Mouse (Mus musculus) liver, embryonic 15.5 days (tissue): Measurements from ENCODE around the gene Ccnt1. TPM values are rescaled to one million over a fixed set of nuclear protein-coding genes. Genes with fewer than 3 reads are reported as not detected.
"Not testable (repeated sequence)": the region's sequence is repeated elsewhere in the genome, so short reads cannot be mapped to it uniquely, and the experiment has no call there.

ENCODE experiments used
- ATAC-seq: fragments of 200-750 bp; cut with Nextera tagmentation; 2 replicates; pipeline ENCODE4 v1.8.0; 2017; ENCODE audit warnings: moderate number of reproducible peaks, mild to moderate bottlenecking, moderate library complexity; ENCODE audit not compliant: insufficient read depth
- H3K27ac ChIP-seq: fragments of 300-500 bp; sonication (generic); replicated peaks from 2 replicates; pipeline ENCODE4 v1.5.1; 2015; ENCODE audit warnings: mild to moderate bottlenecking, inconsistent platforms
- H3K27me3 ChIP-seq: fragments of 300-500 bp; sonication (generic); 2 replicates; pipeline ENCODE4 v1.6.1; 2015; ENCODE audit warnings: mild to moderate bottlenecking, inconsistent platforms
- H3K36me3 ChIP-seq: fragments of 300-500 bp; sonication (generic); replicated peaks from 2 replicates; pipeline ENCODE4 v1.6.1; 2015; ENCODE audit warnings: moderate library complexity, mild to moderate bottlenecking, inconsistent platforms
- H3K4me1 ChIP-seq: fragments of 300-500 bp; sonication (generic); replicated peaks from 2 replicates; pipeline ENCODE4 v1.6.1; 2015; ENCODE audit warnings: inconsistent platforms
- H3K4me2 ChIP-seq: fragments of 300-500 bp; sonication (generic); 2 replicates; pipeline ENCODE4 v1.6.1; 2015; ENCODE audit warnings: moderate library complexity, mild to moderate bottlenecking, inconsistent platforms
- H3K4me3 ChIP-seq: fragments of 300-500 bp; sonication (generic); replicated peaks from 2 replicates; pipeline ENCODE4 v1.5.1; 2015; ENCODE audit warnings: mild to moderate bottlenecking, inconsistent platforms
- H3K9ac ChIP-seq: fragments of 300-500 bp; sonication (generic); 2 replicates; pipeline ENCODE4 v1.6.1; 2015; ENCODE audit warnings: moderate library complexity, mild to moderate bottlenecking, inconsistent platforms
- H3K9me3 ChIP-seq: fragments of 300-500 bp; sonication (generic); replicated peaks from 2 replicates; pipeline ENCODE4 v1.6.1; 2016; ENCODE audit warnings: inconsistent platforms
- WGBS: fragments of 180-500 bp; shearing (Covaris S2); methylation state at CpG from one replicate; pipeline ENCODE4 v1.1.7; 2015; ENCODE audit warnings: mixed read lengths; ENCODE audit not compliant: insufficient replicate concordance; 5-methylcytosine and 5-hydroxymethylcytosine counted together
- polyA plus RNA-seq: library from polyadenylated mRNA; unstranded; fragments of >200 nt; fragmentation: Nextera tagmentation; extraction: Ambion mirVana; gene quantifications from 2 replicates; pipeline ENCODE4 v1.2.1, GENCODE M21; 2015

The Ccnt1 gene
- polyA plus RNA-seq, 1 experiment from 2014 or later, result 25.1 TPM

DNA sequence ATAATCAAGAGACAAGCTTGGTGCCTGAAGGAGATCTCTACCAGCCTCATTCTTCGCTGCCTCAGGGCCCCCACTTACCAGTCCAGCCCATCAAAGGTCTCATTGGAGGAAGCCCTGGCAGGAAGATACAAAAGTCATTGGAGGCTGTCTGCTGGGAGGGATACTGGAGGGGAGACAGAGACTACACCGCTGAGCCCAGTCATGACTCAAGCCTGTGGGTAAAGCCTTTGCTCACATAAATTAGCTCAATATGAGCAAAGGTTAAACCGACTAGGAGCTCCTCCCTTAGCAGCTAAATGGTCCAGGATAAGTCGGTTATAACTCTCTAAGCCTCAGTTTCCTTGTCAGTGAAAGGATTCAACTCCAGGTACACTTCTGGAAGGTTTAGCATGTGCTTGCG lies 24.3 kb upstream of the Ccnt1 start:
- H3K4me3 ChIP-seq, result no peak overlapping the region
- no peaks in the 10 kb centered on the region for H3K27me3 ChIP-seq
- H3K4me1 ChIP-seq, result peaks cover 24% of the 10 kb centered on the region
- H3K9ac ChIP-seq, result no peak overlapping the region
- no peak for ATAC-seq
- H3K9me3 ChIP-seq, result no peaks in the 10 kb centered on the region
- H3K27ac ChIP-seq, result no peak overlapping the region
- no peak overlapping the region for H3K4me2 ChIP-seq
- WGBS, result 83% methylated on average over 5 of the region's 5 CpGs
- H3K36me3 ChIP-seq, result peaks cover 99% of the 10 kb centered on the region

GRCm38 (mm10) chr15:98594193-98594592 lies 23.5 kb upstream of the Ccnt1 start:
- Histone ChIP-seq H3K27me3 (no peaks in the 10 kb centered on the region), H3K36me3 (peaks cover 92% of the 10 kb centered on the region), H3K9me3 (no peaks in the 10 kb centered on the region), H3K27ac (no peak overlapping the region), H3K9ac (no peak overlapping the region), H3K4me1 (peaks cover 25% of the 10 kb centered on the region), H3K4me2 (no peak overlapping the region), H3K4me3 (no peak overlapping the region)
- 82% methylated on average over 19 of the region's 19 CpGs for WGBS
- no peak for ATAC-seq

GRCm38 (mm10) chr15:98591396-98591795 lies 20.7 kb upstream of the Ccnt1 start:
- H3K4me2 ChIP-seq, result no peak overlapping the region
- no peak for ATAC-seq
- WGBS, result 69% methylated on average over 4 of the region's 4 CpGs
- no peaks in the 10 kb centered on the region for H3K27me3 ChIP-seq
- no peaks in the 10 kb centered on the region for H3K9me3 ChIP-seq
- no peak overlapping the region for H3K9ac ChIP-seq
- peaks cover 69% of the 10 kb centered on the region for H3K36me3 ChIP-seq
- no peak overlapping the region for H3K4me3 ChIP-seq
- H3K27ac ChIP-seq, result no peak overlapping the region
- peaks cover 42% of the 10 kb centered on the region for H3K4me1 ChIP-seq

DNA sequence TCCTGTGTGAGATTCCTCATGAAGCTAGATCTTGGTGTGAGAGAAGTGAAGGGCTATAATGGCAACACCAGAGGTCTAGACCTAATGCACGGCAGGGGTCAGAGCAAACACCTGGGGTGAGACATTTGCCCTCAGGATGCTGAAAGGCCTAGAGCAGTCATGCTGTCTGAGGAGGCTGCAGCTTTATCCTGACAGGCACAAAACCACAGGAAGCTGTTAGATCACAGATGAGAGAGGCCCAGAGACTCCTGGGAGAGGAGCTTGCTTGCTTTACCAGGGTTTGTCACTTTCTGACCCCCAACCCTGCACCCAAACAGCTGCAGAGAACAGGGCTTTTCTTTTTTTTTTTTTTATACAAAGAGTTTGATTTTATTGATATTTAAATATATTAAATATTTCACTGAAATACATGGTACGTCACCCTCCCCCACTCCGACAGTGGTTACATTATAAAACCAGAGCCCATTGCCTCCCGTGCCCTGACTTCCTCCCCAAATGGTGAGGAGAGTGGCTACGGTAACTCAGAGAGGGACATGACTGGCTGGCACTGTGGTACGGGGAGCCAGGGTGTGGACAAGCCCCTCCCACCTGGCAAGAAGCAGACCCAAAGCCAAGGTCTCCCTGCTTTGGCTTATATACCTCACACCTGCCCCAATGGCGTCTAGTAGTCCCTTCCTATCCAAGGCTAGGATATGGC lies 19.1 kb upstream of the Ccnt1 start:
- Histone ChIP-seq H3K4me3 (no peak overlapping the region), H3K27me3 (no peaks in the 10 kb centered on the region), H3K4me1 (peaks cover 57% of the 10 kb centered on the region), H3K9ac (no peak overlapping the region), H3K4me2 (no peak overlapping the region), H3K9me3 (no peaks in the 10 kb centered on the region), H3K27ac (peak overlapping the region; percentile 2; the same call in 1 of the 2 replicates), H3K36me3 (peaks cover 53% of the 10 kb centered on the region)
- no peak for ATAC-seq
- 25% methylated on average over 7 of the region's 7 CpGs for WGBS

GRCm38 (mm10) chr15:98587751-98588150 lies 17.0 kb upstream of the Ccnt1 start:
- no peak overlapping the region for H3K9ac ChIP-seq
- no peak for ATAC-seq
- peaks cover 61% of the 10 kb centered on the region for H3K4me1 ChIP-seq
- H3K36me3 ChIP-seq, result peaks cover 33% of the 10 kb centered on the region
- H3K4me3 ChIP-seq, result no peak overlapping the region
- H3K9me3 ChIP-seq, result no peaks in the 10 kb centered on the region
- H3K4me2 ChIP-seq, result no peak overlapping the region
- no peaks in the 10 kb centered on the region for H3K27me3 ChIP-seq
- 40% methylated on average over 11 of the region's 11 CpGs for WGBS
- no peak overlapping the region for H3K27ac ChIP-seq

GRCm38 (mm10) chr15:98586141-98586540 lies 15.4 kb upstream of the Ccnt1 start:
- H3K4me3 ChIP-seq, H3K9me3 ChIP-seq, H3K27me3 ChIP-seq, H3K9ac ChIP-seq: not testable (repeated sequence)
- WGBS, result 24% methylated on average over 9 of the region's 9 CpGs
- H3K4me2 ChIP-seq, result peak overlapping the region; percentile 45
- ATAC-seq, result peak; percentile 74
- peaks cover 55% of the 10 kb centered on the region for H3K4me1 ChIP-seq
- H3K36me3 ChIP-seq, result peaks cover 17% of the 10 kb centered on the region
- H3K27ac ChIP-seq, result peak overlapping the region; percentile 79

DNA sequence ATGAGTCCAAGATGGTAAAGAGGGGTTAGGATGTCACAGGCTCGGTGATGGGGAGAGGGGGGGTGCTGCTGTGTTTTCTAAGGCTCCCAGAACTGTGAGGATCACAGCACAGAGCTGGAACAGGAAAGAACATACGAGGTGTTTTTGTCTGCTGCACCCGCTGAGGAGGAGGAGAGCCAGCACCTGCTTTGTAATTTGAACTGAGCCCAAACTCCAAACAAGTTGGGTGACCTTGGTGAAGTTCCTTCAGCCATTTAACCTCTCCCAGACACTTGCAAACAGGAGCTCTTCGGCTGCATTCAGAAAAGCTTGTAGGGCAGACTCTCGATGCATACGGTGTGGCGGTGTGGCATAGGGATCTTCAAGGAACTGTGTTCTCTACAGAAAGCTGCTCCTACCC lies 14.7 kb upstream of the Ccnt1 start:
- no peaks in the 10 kb centered on the region for H3K27me3 ChIP-seq
- H3K9me3 ChIP-seq, result no peaks in the 10 kb centered on the region
- peak; percentile 1; the same call in 1 of the 2 replicates for ATAC-seq
- H3K36me3 ChIP-seq, result peaks cover 9% of the 10 kb centered on the region; the same call in 1 of the 2 replicates
- no peak overlapping the region; the same call in 1 of the 2 replicates for H3K4me2 ChIP-seq
- H3K4me1 ChIP-seq, result peaks cover 48% of the 10 kb centered on the region
- 65% methylated on average over 7 of the region's 7 CpGs for WGBS
- H3K9ac ChIP-seq, result no peak overlapping the region
- H3K4me3 ChIP-seq, result no peak overlapping the region
- H3K27ac ChIP-seq, result peak overlapping the region; percentile 79

GRCm38 (mm10) chr15:98582996-98583395 lies 12.3 kb upstream of the Ccnt1 start:
- no peaks in the 10 kb centered on the region for H3K36me3 ChIP-seq
- H3K27ac ChIP-seq, result no peak overlapping the region
- 75% methylated on average over 8 of the region's 8 CpGs for WGBS
- H3K27me3 ChIP-seq, result peaks cover 11% of the 10 kb centered on the region; the same call in 1 of the 2 replicates
- H3K4me3 ChIP-seq, result no peak overlapping the region
- H3K9ac ChIP-seq, result no peak overlapping the region
- no peak for ATAC-seq
- H3K4me1 ChIP-seq, result peaks cover 34% of the 10 kb centered on the region
- no peak overlapping the region for H3K4me2 ChIP-seq
- no peaks in the 10 kb centered on the region for H3K9me3 ChIP-seq

- ATAC-seq, result no peak
- peaks cover 29% of the 10 kb centered on the region for H3K4me1 ChIP-seq
- no peak overlapping the region for H3K4me3 ChIP-seq
- H3K4me2 ChIP-seq, result no peak overlapping the region
- H3K27ac ChIP-seq, result no peak overlapping the region
- peaks cover 14% of the 10 kb centered on the region; the same call in 1 of the 2 replicates for H3K27me3 ChIP-seq
- no peak overlapping the region for H3K9ac ChIP-seq
- no peaks in the 10 kb centered on the region for H3K9me3 ChIP-seq
- no peaks in the 10 kb centered on the region for H3K36me3 ChIP-seq
- WGBS, result 74% methylated on average over 8 of the region's 8 CpGs
These were observed 11.7 kb upstream of the Ccnt1 start for GRCm38 (mm10) chr15:98582410-98582809.

- no peak overlapping the region for H3K4me3 ChIP-seq
- WGBS, result 36% methylated on average over 5 of the region's 5 CpGs
- H3K4me1 ChIP-seq, result peaks cover 10% of the 10 kb centered on the region
- H3K27ac ChIP-seq, result no peak overlapping the region
- no peak overlapping the region for H3K4me2 ChIP-seq
- no peak overlapping the region for H3K9ac ChIP-seq
- ATAC-seq, result peak; percentile 70
- no peaks in the 10 kb centered on the region for H3K36me3 ChIP-seq
- H3K27me3 ChIP-seq, result peaks cover 23% of the 10 kb centered on the region; the same call in 1 of the 2 replicates
- H3K9me3 ChIP-seq, result no peaks in the 10 kb centered on the region
These were observed 9.2 kb upstream of the Ccnt1 start for GRCm38 (mm10) chr15:98579795-98580464.

- no peak for ATAC-seq
- peaks cover 23% of the 10 kb centered on the region; the same call in 1 of the 2 replicates for H3K27me3 ChIP-seq
- H3K4me3 ChIP-seq, result no peak overlapping the region
- H3K36me3 ChIP-seq, result no peaks in the 10 kb centered on the region
- peaks cover 7% of the 10 kb centered on the region; the same call in 1 of the 2 replicates for H3K4me1 ChIP-seq
- no peak overlapping the region for H3K9ac ChIP-seq
- H3K4me2 ChIP-seq, result no peak overlapping the region
- no peaks in the 10 kb centered on the region for H3K9me3 ChIP-seq
- no peak overlapping the region for H3K27ac ChIP-seq
- 70% methylated on average over 2 of the region's 2 CpGs for WGBS
These were observed 8.6 kb upstream of the Ccnt1 start for GRCm38 (mm10) chr15:98579310-98579709.
